Mouse (Mus musculus) heart, embryonic 10.5 days (tissue): ENCODE results near the gene Uqcc1. TPM values are rescaled to one million over a fixed set of nuclear protein-coding genes. Genes with fewer than 3 reads are reported as not detected.
A peak's percentile ranks its signal among the peaks of the same experiment; 100 is the strongest.

Experiments used
- DNase-seq: peaks from one replicate; pipeline ENCODE4 v3.0.0-alpha.2; 2017; ENCODE audit warnings: low spot score
- H3K27ac ChIP-seq: fragments of 300-500 bp; sonication (generic); 2 replicates; pipeline ENCODE4 v1.5.1; 2016; ENCODE audit warnings: mild to moderate bottlenecking
- H3K27me3 ChIP-seq: fragments of 300-500 bp; sonication (generic); 2 replicates; pipeline ENCODE4 v1.6.1; 2016; ENCODE audit warnings: mild to moderate bottlenecking; ENCODE audit not compliant: poor library complexity, insufficient read depth, severe bottlenecking
- H3K36me3 ChIP-seq: fragments of 300-500 bp; sonication (generic); 2 replicates; pipeline ENCODE4 v1.6.1; 2016; ENCODE audit warnings: mild to moderate bottlenecking, moderate library complexity
- H3K4me1 ChIP-seq: fragments of 300-500 bp; sonication (generic); 2 replicates; pipeline ENCODE4 v1.6.1; 2016; ENCODE audit warnings: mild to moderate bottlenecking
- H3K4me3 ChIP-seq: fragments of 300-500 bp; sonication (generic); 2 replicates; pipeline ENCODE4 v1.5.1; 2016; ENCODE audit warnings: mild to moderate bottlenecking, moderate library complexity
- H3K9me3 ChIP-seq: fragments of 300-500 bp; sonication (generic); 2 replicates; pipeline ENCODE4 v1.6.1; 2016; ENCODE audit warnings: mild to moderate bottlenecking, moderate library complexity
- WGBS: fragments of 180-500 bp; shearing (Covaris S2); methylation state at CpG from one replicate; pipeline ENCODE4 v1.1.7; 2016; 5-methylcytosine and 5-hydroxymethylcytosine counted together
- polyA plus RNA-seq: library from polyadenylated mRNA; unstranded; fragments of >200 nt; fragmentation: Nextera tagmentation; extraction: Ambion mirVana; gene quantifications from 2 replicates; pipeline ENCODE4 v1.2.1, GENCODE M21; 2016

Uqcc1 gene
- polyA plus RNA-seq, 1 experiment from 2014 or later, result 100 TPM

- 29% methylated on average over 5 of the region's 5 CpGs for WGBS
- no peak overlapping the region for H3K27ac ChIP-seq
Measured at GRCm38 (mm10) chr2:155814829-155815228, 115.3 kb downstream of the Uqcc1 start.

DNA sequence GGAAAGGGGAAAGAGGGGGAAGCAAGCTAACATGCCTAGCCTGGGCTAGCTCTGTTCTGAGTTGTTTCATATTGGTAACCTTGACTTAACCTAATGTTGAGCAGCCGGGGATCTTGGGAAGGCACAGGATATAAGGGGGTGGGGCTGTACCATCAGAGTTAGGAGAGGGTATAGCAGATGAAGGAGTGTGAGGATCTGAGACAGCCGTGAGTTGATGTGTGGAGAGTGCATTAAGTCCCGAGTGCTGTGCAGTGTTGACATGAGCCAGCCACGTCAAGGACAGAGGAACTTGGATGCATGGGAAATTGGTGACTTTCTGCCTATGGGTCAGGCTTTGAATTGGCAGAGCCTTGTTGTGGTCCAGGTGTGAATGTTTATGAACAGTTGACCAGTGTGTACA lies 117.5 kb downstream of the Uqcc1 start:
- no peak for DNase-seq
- Histone ChIP-seq H3K36me3 (no peaks in the 10 kb centered on the region), H3K27ac (no peak overlapping the region), H3K27me3 (peaks cover 18% of the 10 kb centered on the region), H3K9me3 (no peaks in the 10 kb centered on the region), H3K4me1 (no peaks in the 10 kb centered on the region), H3K4me3 (no peak overlapping the region)
- WGBS, result 69% methylated on average over 4 of the region's 4 CpGs

More at GRCm38 (mm10) chr2:155814829-155815228, 115.3 kb downstream of the Uqcc1 start:
- Histone ChIP-seq H3K4me3 (no peak overlapping the region), H3K9me3 (no peaks in the 10 kb centered on the region), H3K27me3 (peaks cover 18% of the 10 kb centered on the region), H3K36me3 (peaks cover 6% of the 10 kb centered on the region), H3K4me1 (peaks cover 19% of the 10 kb centered on the region)
- no peak for DNase-seq

GRCm38 (mm10) chr2:155811821-155812396 lies 118.2 kb downstream of the Uqcc1 start:
- H3K27ac ChIP-seq, result no peak overlapping the region
- peak; percentile 89 for DNase-seq
- 39% methylated on average over 16 of the region's 16 CpGs for WGBS
- no peaks in the 10 kb centered on the region for H3K4me1 ChIP-seq
- no peaks in the 10 kb centered on the region for H3K36me3 ChIP-seq
- H3K27me3 ChIP-seq, result peaks cover 18% of the 10 kb centered on the region
- H3K9me3 ChIP-seq, result no peaks in the 10 kb centered on the region
- H3K4me3 ChIP-seq, result no peak overlapping the region

- no peaks in the 10 kb centered on the region for H3K9me3 ChIP-seq
- H3K27ac ChIP-seq, result no peak overlapping the region
- peaks cover 8% of the 10 kb centered on the region; the same call in 1 of the 2 replicates for H3K27me3 ChIP-seq
- peaks cover 7% of the 10 kb centered on the region for H3K4me1 ChIP-seq
- no peak for DNase-seq
- WGBS, result 68% methylated on average over 4 of the region's 4 CpGs
- no peak overlapping the region for H3K4me3 ChIP-seq
- no peaks in the 10 kb centered on the region for H3K36me3 ChIP-seq
Measured at GRCm38 (mm10) chr2:155809620-155810019, 120.5 kb downstream of the Uqcc1 start.

DNA sequence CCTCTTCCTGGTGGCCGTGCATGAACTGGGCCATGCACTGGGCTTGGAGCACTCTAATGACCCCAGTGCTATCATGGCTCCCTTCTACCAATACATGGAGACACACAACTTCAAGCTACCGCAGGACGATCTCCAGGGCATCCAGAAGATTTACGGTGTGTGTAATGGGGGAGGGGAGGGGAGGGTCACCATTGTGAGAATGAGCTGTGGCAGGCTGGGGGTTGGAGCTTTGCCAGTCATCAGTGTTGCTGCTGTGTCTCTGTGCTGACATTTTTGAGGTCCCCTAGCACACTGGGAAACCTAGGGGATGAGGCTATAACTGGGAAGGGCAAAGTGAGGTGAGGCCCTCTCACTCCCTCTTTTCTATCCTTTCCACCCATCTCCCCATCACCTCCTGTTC lies 122.7 kb downstream of the Uqcc1 start:
- Histone ChIP-seq H3K27ac (no peak overlapping the region), H3K27me3 (peaks cover 8% of the 10 kb centered on the region; the same call in 1 of the 2 replicates), H3K4me3 (no peak overlapping the region), H3K4me1 (peaks cover 7% of the 10 kb centered on the region), H3K9me3 (no peaks in the 10 kb centered on the region), H3K36me3 (no peaks in the 10 kb centered on the region)
- WGBS, result 77% methylated on average over 4 of the region's 4 CpGs
- no peak for DNase-seq

DNA sequence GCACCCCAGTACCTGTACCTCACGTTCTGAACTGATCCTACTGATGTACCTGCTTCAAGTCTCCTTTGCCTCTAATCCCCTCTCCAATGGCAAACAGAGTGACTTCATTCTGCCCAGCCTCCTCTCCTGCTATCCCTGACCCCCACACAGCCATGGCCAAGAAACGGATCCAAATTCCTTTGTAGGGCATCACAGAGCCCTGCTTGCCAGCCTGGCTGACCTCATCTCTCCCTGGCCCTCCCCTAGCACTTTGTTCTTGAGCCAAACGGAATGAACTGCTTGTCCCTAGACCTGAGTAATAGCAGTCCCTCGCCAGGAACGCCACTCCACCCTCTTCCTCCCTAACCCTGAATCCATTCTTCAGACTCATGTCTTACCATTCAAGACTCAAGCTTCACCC lies 123.6 kb downstream of the Uqcc1 start:
- WGBS, result 68% methylated on average over 5 of the region's 5 CpGs
- peaks cover 8% of the 10 kb centered on the region; the same call in 1 of the 2 replicates for H3K27me3 ChIP-seq
- H3K4me3 ChIP-seq, result no peak overlapping the region
- no peak overlapping the region for H3K27ac ChIP-seq
- peaks cover 7% of the 10 kb centered on the region for H3K4me1 ChIP-seq
- H3K9me3 ChIP-seq, result no peaks in the 10 kb centered on the region
- no peaks in the 10 kb centered on the region for H3K36me3 ChIP-seq
- DNase-seq, result no peak

- 79% methylated on average over 6 of the region's 6 CpGs for WGBS
- no peak for DNase-seq
- H3K36me3 ChIP-seq, result no peaks in the 10 kb centered on the region
Measured at GRCm38 (mm10) chr2:155805925-155806255, 124.2 kb downstream of the Uqcc1 start.

GRCm38 (mm10) chr2:155805231-155805924 lies 124.7 kb downstream of the Uqcc1 start:
- no peaks in the 10 kb centered on the region for H3K9me3 ChIP-seq
- WGBS, result 36% methylated on average over 6 of the region's 6 CpGs
- peaks cover 4% of the 10 kb centered on the region; the same call in 1 of the 2 replicates for H3K27me3 ChIP-seq
- H3K4me3 ChIP-seq, result no peak overlapping the region
- H3K27ac ChIP-seq, result no peak overlapping the region
- no peak for DNase-seq
- peaks cover 7% of the 10 kb centered on the region for H3K4me1 ChIP-seq
- H3K36me3 ChIP-seq, result no peaks in the 10 kb centered on the region

More at GRCm38 (mm10) chr2:155805925-155806255, 124.2 kb downstream of the Uqcc1 start:
- Histone ChIP-seq H3K27ac (no peak overlapping the region), H3K9me3 (no peaks in the 10 kb centered on the region), H3K4me1 (peaks cover 7% of the 10 kb centered on the region), H3K27me3 (peaks cover 4% of the 10 kb centered on the region; the same call in 1 of the 2 replicates), H3K4me3 (no peak overlapping the region)

- 62% methylated on average over 5 of the region's 5 CpGs for WGBS
- no peak for DNase-seq
- no peak overlapping the region for H3K4me3 ChIP-seq
- H3K9me3 ChIP-seq, result no peaks in the 10 kb centered on the region
- peaks cover 7% of the 10 kb centered on the region for H3K4me1 ChIP-seq
- no peaks in the 10 kb centered on the region for H3K36me3 ChIP-seq
- no peaks in the 10 kb centered on the region; the same call in 1 of the 2 replicates for H3K27me3 ChIP-seq
- no peak overlapping the region for H3K27ac ChIP-seq
Measured at GRCm38 (mm10) chr2:155804053-155804452, 126.1 kb downstream of the Uqcc1 start.

DNA sequence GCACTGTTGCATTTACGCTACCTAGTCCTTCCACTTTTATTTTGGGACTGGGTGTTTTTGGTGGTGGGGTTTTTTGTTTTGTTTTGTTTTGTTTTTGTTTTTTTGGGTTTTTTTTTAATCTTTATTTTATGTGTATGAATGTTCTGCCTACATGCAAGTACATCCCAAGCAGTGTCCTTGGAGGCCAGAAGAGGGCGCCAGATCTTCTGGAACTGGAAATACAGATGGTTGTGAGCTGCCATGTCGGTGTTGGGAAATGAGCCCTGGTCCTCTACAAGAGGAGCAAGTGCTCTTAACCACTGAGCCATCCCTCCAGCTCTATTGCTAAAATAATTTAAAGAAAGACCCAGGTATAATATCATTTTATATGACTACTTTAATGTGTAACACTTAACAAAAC lies 127.3 kb downstream of the Uqcc1 start:
- no peak for DNase-seq
- Histone ChIP-seq H3K9me3 (no peaks in the 10 kb centered on the region), H3K4me3 (no peak overlapping the region), H3K36me3 (no peaks in the 10 kb centered on the region), H3K27me3 (no peaks in the 10 kb centered on the region; the same call in 1 of the 2 replicates), H3K4me1 (peaks cover 7% of the 10 kb centered on the region), H3K27ac (no peak overlapping the region)
- 55% methylated on average over 3 of the region's 3 CpGs for whole genome bisulfite sequencing

DNA sequence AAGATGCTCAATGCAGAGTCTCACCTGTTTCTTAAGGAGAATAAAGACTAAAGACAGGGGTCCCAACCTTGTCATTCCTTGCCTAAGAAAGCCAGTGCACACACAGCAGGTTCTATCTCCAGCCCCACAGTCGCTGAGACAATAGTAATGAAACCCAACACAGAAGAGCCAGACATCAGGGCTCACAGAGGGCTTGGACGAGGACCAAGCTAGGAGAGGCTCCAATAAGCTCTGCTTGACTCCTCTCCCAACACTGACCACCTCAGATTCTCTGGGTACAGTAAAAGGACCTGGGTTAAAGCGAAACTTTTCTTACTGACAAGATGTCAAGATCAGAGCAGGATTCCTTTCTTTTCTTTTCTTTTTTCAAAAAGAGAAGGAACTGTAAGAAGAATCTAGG lies 131.5 kb downstream of the Uqcc1 start:
- DNase-seq, result no peak
- 61% methylated on average over 3 of the region's 3 CpGs for WGBS
- H3K27ac ChIP-seq, result no peak overlapping the region
- no peaks in the 10 kb centered on the region for H3K4me1 ChIP-seq
- H3K27me3 ChIP-seq, result no peaks in the 10 kb centered on the region; the same call in 1 of the 2 replicates
- H3K9me3 ChIP-seq, result no peaks in the 10 kb centered on the region
- no peaks in the 10 kb centered on the region for H3K36me3 ChIP-seq
- H3K4me3 ChIP-seq, result no peak overlapping the region
